Mouse (Mus musculus) urinary bladder, postnatal 25 days (tissue): ENCODE results near the gene Pinlyp.

Experiments
- DNase-seq: peaks from one replicate; pipeline ENCODE4 v3.0.0; 2022; ENCODE audit warnings: low spot score

Pinlyp gene

DNA sequence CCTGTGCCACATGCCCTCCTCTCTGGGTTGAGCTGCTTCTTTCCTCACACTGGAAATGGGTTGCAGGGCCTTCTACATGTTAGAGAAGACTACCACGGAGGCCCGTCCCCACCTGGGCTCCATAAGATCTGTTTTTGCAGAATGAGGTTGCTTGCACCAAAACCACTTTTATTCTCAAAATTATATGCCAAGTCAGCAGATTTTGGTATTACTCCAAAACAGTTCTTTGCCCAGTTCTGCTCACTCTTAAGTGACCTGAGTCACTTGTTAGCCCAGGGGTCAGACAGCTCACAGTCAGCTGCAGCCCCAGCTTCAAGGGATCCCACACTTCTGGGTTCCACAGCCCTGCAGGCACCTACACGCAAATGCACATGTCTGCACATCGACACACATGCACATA is 15.5 kb upstream of the Pinlyp start:
- DNase-seq, result no peak

DNA sequence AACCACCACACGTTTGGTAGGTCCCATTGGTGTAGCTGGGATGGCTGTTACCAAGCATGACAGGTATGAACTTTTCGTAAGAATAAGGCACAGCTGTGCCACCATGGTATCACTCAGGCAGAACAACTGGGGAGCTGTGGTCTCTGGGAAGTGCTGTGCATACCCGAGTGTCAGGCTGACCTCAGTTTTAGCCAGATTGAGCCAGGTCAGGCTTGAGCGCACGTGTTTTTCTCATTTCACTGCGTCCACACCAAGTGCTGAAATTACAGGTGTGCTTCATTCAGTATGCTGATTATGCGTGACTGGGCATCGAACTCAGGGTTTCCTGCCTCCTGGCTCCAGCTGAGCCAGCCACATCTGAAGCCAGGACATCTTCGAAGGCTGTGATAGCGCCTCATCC is 9.9 kb upstream of the Pinlyp start:
- no peak for DNase-seq

DNA sequence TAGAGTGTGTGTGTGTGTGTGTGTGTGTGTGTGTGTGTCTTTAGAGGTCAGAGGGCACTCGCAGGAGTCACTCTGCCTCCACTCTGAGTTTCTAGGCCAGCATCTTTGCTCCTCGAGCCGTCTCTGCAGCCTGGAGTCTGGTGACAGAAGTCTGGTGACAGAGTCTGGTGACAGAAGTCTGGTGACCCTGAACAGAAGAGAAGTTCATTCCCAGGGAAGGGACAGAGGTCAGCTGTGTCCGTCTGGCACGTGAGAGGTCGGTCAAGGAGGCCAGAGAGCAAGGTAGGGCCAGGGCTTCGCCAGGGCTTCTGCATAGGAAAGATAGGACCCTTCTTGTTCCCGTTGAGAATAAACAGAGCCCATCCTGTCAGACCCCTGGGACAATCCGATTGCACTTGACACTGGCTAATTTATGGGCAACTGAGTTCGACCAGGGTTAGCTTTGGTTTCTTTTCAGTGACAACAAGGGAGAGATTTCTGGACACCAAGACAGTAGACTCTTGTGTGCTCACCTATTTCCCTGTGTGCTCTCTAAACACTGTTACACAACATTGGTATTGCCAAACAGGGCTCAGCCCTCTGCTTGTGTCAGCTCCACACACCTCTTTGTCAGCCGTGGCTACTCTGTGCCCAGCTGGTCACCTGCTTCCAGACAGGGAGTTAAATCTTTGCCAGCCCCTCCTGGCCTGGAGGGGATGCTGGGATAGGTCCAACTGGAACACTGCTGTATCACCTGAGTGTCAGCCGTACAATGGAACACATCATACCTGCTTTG is 6.3 kb upstream of the Pinlyp start:
- DNase-seq, result no peak

DNA sequence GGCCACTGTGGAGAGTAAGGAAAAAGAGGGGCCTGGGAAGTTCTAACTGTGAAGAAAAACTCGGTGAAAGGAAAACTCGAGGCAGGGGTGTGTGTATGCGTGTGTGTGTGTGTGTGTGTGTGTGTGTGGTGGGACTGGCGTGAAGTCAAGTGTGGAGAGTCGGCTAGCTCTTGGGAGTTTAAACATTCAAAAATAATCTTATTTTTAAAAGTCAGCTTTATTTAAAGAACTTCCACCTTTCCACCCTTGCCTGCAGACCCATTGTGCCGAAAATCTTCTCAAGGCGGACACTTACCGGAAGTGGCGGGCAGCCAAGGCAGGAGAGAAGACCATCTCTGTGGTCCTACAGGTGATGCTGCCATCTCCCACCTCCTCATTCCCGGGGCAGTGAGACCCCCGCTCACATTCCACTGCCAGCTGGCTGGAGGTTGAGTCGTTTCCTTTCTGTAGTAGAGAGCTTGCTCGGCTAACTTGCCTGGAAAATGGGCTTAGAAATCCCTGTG is 1.7 kb upstream of the Pinlyp start:
- no peak for DNase-seq

DNA sequence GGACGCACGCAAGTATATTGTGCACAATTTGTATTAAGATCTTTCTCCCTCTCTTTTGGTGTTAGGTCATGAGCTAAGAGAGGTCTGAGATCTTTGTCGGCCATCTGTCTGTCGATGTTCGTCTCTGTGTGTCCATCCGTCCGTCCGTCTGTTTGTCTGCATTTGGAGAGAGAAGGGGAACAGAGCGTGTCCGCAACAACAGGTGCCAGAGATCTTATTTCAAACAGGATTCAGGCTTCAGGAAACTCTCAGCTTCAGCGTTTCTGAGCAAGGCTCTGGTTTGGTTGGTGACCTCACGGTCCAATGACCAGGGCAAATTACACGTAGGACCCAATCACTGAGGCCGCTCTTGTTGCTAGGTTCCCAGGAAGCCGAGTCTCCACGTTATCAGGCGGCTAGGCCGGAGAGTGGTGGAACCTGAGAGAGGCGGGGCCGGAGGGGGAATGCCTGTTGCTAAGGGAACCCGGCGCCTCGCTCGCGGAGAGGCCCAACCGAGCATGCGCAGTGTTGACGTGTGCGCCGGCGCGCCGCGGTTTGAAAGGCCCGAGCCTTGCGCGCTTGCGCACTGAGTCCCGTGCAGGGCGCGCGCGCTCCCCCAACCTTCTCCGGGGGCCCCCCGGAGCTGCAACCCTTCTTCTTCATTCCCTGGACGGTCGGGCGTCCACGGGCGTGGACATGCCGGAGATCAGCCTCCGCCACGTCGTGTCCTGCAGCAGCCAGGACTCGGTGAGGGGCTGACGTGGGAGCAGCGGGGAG is 894 bp upstream of the Pinlyp start:
- DNase-seq, result peak; percentile 99

DNA sequence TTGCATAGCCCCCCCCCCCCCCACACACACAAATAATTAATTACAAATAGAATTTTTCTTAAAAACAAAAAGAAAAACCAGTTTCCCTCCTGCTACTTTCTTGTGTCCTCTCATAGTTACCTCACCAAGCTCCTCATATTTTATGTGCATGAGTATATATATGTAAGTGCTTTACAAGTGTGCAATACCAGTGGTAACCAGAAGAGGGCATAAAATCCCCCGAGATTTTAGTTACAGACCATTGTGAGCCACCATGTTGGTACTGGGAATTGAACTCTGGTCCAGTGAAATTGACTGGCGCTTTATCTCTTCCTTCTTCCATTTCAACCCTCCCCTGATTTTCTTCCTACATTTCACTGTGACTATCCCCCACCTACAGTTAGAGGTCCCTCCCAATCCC is 1.4 kb downstream of the Pinlyp start:
- no peak for DNase-seq

DNA sequence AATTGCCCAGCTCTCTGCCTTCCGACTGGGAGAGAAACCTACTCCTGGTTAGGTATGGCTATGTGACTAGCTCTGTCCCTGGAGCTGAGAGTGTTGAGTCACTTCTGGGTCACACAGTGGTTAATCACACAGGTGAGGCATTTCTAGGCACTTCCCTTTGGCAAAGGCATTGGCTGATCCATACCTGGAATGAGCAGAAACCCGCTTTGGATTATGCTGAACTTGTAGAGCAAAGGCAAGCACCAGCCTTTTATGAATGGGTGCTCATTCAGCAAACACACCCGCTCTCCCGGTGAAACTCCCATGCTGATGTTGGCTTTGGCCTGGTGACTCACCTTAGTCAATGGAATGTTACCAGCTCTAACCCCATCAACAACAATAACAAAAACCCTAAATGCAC is 6.2 kb downstream of the Pinlyp start:
- DNase-seq, result no peak

DNA sequence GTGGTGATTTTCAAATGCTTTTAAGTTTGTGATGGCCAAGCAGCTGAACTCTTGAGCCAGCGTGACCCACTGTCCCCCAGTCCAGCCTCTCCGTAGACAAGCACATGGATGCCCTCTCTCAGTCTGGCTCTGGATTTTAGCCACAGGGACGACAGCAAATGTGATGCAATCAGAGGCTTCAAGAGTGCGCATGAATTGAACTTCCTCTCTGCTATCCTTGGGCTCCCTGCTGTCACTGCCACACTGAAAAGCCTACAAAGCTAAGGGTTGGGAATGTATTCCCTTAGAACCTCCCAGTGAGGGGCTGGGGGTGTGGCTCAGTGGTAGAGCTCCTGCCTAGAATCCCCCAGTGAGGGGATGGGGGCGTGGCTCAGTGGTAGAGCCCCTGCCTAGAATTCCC is 7.2 kb downstream of the Pinlyp start:
- DNase-seq, result no peak

DNA sequence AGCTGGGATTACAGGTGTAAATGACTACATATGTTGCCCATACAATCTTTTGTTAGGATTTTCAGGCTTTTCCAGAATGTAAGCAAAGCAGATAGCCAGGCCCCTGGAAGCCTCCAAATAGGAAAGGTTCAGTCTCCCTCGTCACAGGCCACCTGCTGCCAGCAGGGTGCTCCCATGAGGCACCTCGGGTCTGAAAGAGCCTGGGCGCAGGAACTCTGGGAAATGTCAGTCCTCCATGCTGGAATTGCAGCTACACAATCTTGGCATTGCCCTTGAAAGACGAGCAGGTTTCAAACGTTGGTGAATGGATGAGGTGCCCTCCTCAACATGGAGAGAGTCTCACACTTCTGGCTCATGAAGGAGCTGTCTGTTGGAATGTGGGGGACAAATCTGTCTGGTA is 7.8 kb downstream of the Pinlyp start:
- DNase-seq, result no peak

DNA sequence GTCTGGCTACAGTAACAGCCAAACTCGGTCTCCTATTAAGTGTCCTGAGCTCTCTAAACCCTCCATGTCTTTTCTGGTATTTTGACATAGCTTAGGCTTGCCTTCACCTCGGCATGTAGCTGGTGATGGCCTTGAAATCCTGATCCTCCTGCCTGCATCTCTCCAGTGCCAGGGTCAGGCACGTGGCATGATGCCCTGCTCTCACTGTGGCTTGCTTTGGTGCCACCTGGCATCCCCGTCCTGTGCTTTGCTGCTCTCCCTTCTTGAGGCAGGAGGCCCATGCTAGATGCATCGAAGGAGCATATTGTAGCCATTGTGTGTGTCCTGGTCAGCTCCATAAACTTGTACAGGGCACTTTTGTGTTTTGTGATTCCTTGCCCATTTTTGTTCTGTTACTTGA is 8.3 kb downstream of the Pinlyp start:
- DNase-seq, result no peak

DNA sequence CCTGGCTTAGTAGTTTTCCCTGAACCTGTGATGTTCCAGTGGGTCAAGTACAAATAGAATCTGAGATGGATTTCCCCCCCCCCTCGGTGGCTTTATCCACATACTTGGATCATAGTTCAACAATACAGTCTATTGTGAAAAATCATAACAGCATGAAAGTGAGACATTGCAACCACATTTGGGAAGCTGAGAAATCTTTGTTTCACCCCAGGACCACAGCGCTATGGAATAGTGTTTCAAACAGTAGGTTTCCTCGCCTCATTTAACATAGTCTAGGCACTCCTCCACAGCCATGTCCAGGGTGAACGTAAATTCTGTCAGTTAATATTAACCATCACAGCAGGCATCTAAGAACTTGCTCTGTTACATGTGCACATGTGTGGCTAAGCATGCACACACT is 8.8 kb downstream of the Pinlyp start:
- no peak for DNase-seq

DNA sequence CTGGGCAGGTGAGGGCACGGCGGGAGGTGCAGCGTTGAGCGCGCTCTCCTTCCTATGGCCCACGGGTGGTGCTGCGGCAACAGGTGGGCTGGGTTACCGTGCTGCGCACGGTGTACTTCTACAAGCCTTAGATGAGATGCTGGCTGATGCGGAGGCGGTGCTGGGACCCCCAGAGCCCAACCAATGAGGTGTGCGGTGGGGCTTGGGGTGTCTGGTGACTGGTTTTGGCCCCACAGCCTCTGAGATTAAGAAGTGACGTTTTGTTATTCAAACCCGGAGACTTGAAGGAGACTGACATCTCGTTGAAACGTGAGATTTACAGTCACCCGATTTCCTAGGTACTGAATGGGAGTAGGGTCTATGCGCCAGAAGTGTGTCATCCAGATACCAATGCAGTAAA is 11.6 kb downstream of the Pinlyp start:
- no peak for DNase-seq

DNA sequence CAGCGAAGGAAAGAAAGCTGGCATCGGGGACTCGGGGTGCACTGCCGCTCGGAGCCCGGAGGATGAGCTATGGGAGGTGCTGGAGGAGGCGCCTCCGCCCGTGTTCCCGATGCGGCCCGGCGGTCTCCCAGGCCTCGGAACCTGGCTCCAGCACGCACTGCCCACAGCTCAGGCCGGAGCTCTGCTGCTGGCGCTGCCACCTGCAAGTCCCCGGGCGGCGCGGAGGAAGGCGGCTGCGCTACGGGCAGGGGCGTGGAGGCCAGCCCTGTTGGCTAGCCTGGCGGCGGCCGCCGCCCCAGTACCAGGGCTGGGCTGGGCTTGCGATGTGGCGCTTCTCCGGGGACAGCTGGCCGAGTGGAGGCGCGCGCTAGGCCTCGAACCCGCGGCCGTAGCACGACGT is 12.1 kb downstream of the Pinlyp start:
- no peak for DNase-seq

DNA sequence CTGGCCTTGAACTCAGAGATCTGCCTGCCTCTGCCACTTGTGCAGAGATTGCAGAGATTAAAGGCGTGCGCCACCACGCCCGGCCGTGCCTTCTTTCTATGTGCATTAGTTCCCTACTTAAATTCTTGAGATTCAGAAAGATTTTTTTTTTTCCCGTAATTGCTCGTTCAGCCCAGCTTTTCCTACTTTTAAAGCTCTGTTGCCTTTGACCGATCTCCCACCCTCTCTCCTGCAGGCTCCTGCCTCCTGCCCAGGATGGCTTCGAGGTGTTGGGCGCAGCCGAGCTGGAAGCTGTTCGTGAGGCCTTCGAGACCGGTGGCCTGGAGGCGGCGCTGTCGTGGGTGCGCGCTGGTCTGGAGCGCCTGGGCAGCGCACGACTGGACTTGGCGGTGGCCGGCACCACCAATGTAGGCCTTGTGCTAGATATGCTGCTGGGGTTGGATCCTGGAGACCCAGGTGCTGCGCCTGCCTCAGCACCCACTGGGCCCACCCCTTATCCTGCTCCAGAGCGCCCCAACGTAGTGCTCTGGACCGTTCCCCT is 12.8 kb downstream of the Pinlyp start:
- no peak for DNase-seq

DNA sequence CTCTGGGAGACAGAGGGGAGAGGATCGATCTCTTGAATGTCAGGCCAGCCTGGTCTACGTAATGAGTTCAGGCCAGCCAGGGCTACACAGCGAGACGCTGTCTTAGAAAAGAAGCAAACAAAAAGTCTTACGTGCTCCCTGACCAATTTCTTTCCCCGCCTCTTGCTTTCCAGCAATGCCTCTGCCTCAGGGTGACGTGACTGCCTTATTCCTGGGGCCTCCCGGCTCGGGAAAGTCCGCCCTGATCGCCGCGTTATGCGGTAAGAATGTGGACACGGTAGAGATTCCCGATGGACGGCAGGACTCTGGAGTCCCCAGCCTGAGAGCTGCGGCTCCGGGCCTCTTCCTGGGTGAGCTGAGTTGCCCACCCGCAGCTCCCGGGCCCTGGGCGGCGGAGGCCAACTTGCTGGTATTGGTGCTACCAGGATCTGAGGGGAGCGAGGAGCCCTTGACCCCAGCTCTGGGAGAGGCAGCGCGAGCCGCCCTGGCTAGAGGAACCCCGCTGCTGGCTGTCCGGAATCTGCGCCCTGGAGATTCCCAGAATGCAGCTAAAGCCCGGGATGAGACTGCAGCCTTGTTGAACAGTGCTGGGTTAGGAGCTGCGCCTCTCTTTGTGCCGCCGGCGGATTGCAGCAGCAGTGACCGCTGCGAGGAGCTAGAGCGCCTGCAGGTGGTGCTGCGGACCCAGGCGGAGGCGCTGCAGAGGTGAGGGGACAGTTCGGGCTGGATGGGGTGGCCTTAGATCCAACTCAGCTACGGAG is 14.5 kb downstream of the Pinlyp start:
- DNase-seq, result peak; percentile 57

DNA sequence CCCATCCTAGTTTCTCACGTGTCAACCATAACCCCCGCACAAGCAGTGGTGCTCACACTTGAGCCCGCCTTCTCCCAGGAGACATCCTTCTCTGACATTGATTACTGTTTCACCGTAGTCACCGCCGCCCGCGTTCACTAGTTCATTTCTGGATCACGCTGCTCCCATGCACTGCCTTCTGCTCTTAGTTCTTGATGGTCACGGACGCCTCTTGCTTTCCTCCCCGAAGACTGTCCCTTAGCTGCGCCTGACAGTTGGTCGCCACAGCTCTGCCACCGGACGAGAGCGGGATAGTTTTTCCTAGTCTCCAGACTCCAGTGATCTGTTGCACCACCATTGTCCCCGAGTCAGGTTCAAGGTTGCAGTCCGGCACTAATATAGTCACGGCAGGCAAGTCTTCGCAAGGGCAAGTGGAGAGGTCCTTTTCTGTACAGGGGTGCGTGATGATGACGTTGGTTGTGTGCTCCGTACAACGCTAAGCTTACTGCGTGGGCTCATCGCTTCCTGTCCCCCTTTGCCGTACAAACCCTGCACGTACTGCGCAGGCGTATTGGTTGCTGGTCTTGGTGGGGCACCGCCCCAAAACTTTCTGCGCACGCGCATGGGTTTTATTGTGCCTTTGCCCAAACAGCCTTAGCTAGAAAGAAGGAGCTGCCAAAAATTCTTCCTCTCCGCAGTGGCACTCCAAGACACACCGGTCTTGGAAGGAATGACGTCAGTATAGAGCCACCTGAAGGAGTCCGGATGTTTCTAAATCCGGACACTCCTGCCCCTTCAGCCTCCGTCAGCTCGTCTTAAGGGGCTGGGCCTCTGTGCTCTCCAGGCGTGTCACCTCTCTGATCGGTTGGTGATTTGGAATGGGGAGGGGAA is 15.6 kb downstream of the Pinlyp start, which contains the start of gene Irgq:
Irgq (plus strand) TSS at position 628 of the 870 bp plus-strand sequence.
- DNase-seq, result peak; percentile 99

DNA sequence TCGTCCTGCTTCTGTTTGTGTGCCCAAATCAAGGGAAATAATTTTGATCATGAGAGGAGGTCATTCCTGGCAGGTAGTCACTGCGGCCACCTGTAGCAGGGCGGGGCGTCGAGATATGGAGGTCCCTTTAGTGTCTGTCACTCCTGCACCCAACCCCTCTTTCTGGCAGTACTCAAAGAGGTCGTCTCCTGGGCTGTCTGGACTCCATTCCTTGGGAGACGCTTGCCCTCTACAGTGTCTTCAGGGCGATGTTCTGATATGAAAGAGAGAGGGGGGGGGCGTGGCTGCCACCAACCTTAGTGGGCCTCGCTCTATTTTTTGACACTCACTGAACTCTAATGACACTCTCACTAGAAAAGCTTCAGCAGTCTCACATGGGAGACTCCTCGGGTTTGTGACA is 16.3 kb downstream of the Pinlyp start:
- DNase-seq, result no peak

DNA sequence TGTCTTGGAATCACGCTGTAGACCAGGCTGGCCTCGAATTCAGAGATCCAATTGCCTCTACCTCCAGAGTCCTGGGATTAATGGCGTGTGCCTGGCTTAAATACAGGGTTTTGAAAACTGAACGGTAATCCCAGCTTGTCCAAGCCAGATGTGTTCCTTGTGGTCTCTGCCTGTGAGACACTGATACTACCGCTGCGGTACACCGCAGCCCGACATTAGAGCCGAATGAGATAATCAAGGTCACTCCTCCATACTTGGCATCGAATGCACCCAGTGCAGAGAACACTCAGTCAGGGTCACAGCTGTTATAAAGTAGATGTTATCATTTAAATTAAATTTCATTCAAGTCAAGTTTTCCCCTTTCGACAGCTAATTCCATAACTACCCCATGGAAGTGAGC is 17.1 kb downstream of the Pinlyp start:
- DNase-seq, result no peak

DNA sequence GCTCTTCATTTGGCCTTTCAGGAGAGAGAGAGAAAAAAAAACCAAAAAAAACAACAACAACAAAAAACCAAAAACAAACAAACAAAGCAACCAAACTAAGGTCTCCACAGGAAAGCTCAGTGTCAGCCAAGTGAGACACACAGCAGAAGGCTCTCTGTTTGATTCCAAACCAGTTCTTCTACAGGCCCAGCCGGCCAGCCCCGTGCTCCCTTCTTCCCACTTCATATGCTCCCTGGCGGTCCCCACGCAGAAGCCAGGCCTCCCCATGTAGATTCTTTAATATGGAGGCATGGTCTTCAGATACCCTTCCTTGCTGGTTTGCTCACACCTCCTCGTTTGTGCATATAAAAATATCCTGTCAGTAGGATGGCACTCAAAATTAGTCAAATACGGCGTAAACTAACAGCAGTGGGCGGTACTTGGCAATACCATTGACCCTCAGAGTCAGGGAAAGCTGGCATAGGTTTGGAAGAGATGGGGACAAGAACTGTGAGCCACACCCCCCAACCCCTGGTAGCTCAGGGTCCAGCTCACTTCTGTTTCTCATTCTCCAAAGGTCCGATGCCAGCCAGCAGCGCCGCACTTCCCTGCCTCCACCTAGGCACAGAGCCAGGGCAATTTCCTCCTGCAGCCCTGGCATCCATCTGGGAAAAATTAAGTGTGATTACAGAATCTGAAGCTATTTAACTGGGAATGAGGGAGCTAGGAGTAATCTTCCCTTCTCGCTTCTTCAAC is 20.1 kb downstream of the Pinlyp start:
- DNase-seq, result no peak

DNA sequence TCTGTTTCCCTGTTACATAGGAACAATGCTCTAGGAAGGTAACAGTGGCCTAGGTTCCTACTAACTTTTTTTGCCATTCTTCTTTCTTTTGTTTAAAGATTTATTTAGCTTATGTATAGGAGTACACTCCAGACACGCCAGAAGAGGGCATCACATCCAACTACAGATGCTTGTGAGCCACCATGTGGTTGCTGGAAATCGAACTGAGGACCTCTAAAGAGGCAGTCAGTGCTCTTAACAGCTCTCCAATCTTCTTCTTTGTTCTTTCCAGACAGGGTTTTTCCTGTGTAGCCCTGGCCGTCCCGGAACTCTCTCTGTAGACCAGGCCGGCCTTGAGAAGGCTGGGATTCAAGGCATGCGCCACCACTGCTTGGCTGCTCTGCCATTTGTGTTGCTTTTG is 20.9 kb downstream of the Pinlyp start:
- DNase-seq, result no peak

DNA sequence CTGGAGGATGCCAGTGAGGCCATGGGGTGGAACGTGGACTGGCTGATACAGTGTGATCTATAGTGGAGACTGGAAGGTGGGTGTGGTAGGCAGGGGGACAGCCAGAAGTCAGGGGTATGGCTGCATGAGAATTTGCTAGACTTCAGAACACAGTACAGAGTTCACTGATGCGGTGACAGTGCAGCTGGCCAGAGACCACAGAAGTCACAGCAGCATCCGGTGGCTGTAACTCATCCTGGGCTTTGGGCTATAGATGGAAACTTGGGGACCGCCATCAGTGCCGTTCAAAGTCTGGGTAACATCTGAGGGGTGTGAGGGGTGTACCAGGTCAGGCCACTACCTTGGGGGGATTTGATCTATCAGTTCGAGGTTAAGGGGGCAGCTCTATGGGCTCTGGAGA is 22.2 kb downstream of the Pinlyp start:
- DNase-seq, result no peak
